Mouse (Mus musculus) heart, postnatal 0 days (tissue): ENCODE results near the gene Actl11. TPM values are rescaled to one million over a fixed set of nuclear protein-coding genes. Genes with fewer than 3 reads are reported as not detected.

Experiments used
- ATAC-seq: fragments of 200-750 bp; cut with Nextera tagmentation; 2 replicates; pipeline ENCODE4 v1.8.0; 2017; ENCODE audit warnings: low read depth, moderate number of reproducible peaks, moderate library complexity; ENCODE audit not compliant: insufficient read depth
- DNase-seq: peaks from one replicate; pipeline ENCODE4 v3.0.0-alpha.2; 2016; ENCODE audit warnings: low spot score
- H3K27ac ChIP-seq: fragments of 300-500 bp; sonication (generic); 2 replicates; pipeline ENCODE4 v1.5.1; 2014; ENCODE audit warnings: low read depth, mild to moderate bottlenecking
- H3K27me3 ChIP-seq: fragments of 300-500 bp; sonication (generic); 2 replicates; pipeline ENCODE4 v1.6.1; 2014; ENCODE audit warnings: low read length, mixed read lengths; ENCODE audit not compliant: control insufficient read depth, insufficient read depth
- H3K36me3 ChIP-seq: fragments of 300-500 bp; sonication (generic); replicated peaks from 2 replicates; pipeline ENCODE4 v1.6.1; 2014; ENCODE audit warnings: low read length, mixed read lengths; ENCODE audit not compliant: control insufficient read depth, insufficient read depth
- H3K4me1 ChIP-seq: fragments of 300-500 bp; sonication (generic); 2 replicates; pipeline ENCODE4 v1.6.1; 2014; ENCODE audit warnings: antibody characterized with exemption; ENCODE audit not compliant: control insufficient read depth, insufficient read depth
- H3K4me2 ChIP-seq: fragments of 300-500 bp; sonication (generic); 2 replicates; pipeline ENCODE4 v1.6.1; 2014; ENCODE audit warnings: low read depth, mild to moderate bottlenecking, low read length, moderate library complexity
- H3K4me3 ChIP-seq: fragments of 300-500 bp; sonication (generic); 2 replicates; pipeline ENCODE4 v1.5.1; 2014; ENCODE audit warnings: low read depth, low read length
- H3K9ac ChIP-seq: fragments of 300-500 bp; sonication (generic); replicated peaks from 2 replicates; pipeline ENCODE4 v1.6.1; 2014; ENCODE audit warnings: low read depth, low read length, mixed read lengths
- H3K9me3 ChIP-seq: fragments of 300-500 bp; sonication (generic); replicated peaks from 2 replicates; pipeline ENCODE4 v1.6.1; 2016; ENCODE audit warnings: low read length; ENCODE audit not compliant: control insufficient read depth
- CTCF ChIP-seq: IDR thresholded peaks from 2 replicates; pipeline ENCODE4 v1.5.1; 2016; ENCODE audit warnings: antibody characterized with exemption, control low read depth, low read depth
- EP300 ChIP-seq: IDR thresholded peaks from 2 replicates; pipeline ENCODE4 v1.6.1; 2016; ENCODE audit warnings: antibody characterized with exemption, low read depth
- whole genome bisulfite sequencing: fragments of 180-500 bp; shearing (Covaris S2); extraction: QIAGEN DNeasy Blood & Tissue Kit; methylation state at CpG from one replicate; pipeline ENCODE4 v1.1.7; 2014; 5-methylcytosine and 5-hydroxymethylcytosine counted together
- polyA plus RNA-seq: library from polyadenylated mRNA; unstranded; fragments of >200 nt; fragmentation: Nextera tagmentation; extraction: Ambion mirVana; gene quantifications from 2 replicates; pipeline ENCODE4 v1.2.1, GENCODE M21; 2015
- total RNA-seq: library from RNA; depleted of rRNA; stranded (reverse); fragments of >200 nt; gene quantifications from 2 replicates; pipeline ENCODE4 v1.2.3, GENCODE M21; 2014; ENCODE audit warnings: low replicate concordance

The Actl11 gene
- total and polyA plus RNA-seq, 2 experiments from 2014 or later: not detected

GRCm38 (mm10) chr9:107955613-107956289 is 27.5 kb downstream of the Actl11 start:
- no peak for ATAC-seq
- H3K27me3 ChIP-seq: no peaks in the 10 kb centered on the region
- H3K27ac ChIP-seq: no peak overlapping the region
- no peak overlapping the region for H3K4me2 ChIP-seq
- TF ChIP-seq CTCF (no peak), EP300 (no peak)
- H3K4me3 ChIP-seq: no peak overlapping the region
- H3K9ac ChIP-seq: no peak overlapping the region
- peaks cover 10% of the 10 kb centered on the region for H3K36me3 ChIP-seq
- WGBS: 63% methylated on average over 6 of the region's 6 CpGs
- H3K9me3 ChIP-seq: no peaks in the 10 kb centered on the region
- no peaks in the 10 kb centered on the region for H3K4me1 ChIP-seq
- no peak for DNase-seq

- Histone ChIP-seq H3K27ac (no peak overlapping the region), H3K4me3 (no peak overlapping the region), H3K9me3 (no peaks in the 10 kb centered on the region), H3K4me1 (no peaks in the 10 kb centered on the region), H3K9ac (no peak overlapping the region), H3K36me3 (peaks cover 10% of the 10 kb centered on the region), H3K27me3 (no peaks in the 10 kb centered on the region), H3K4me2 (no peak overlapping the region)
- WGBS: 59% methylated on average over 6 of the region's 6 CpGs
- no peak for TF ChIP-seq CTCF
- TF ChIP-seq EP300: no peak
- no peak for ATAC-seq
- DNase-seq: no peak
Observed at GRCm38 (mm10) chr9:107957141-107957540, 28.9 kb downstream of the Actl11 start.

- peaks cover 10% of the 10 kb centered on the region for H3K36me3 ChIP-seq
- H3K4me3 ChIP-seq: no peak overlapping the region
- H3K4me2 ChIP-seq: no peak overlapping the region
- H3K4me1 ChIP-seq: no peaks in the 10 kb centered on the region; the same call in 1 of the 2 replicates
- H3K9me3 ChIP-seq: no peaks in the 10 kb centered on the region
- no peak for DNase-seq
- H3K9ac ChIP-seq: no peak overlapping the region
- H3K27me3 ChIP-seq: no peaks in the 10 kb centered on the region
- TF ChIP-seq EP300 (no peak), CTCF (no peak)
- H3K27ac ChIP-seq: no peak overlapping the region
- WGBS: 85% methylated on average over 6 of the region's 6 CpGs
- no peak for ATAC-seq
Observed at GRCm38 (mm10) chr9:107959896-107960295, 31.6 kb downstream of the Actl11 start.

GRCm38 (mm10) chr9:107960928-107961327 is 32.7 kb downstream of the Actl11 start:
- TF ChIP-seq CTCF (peak; percentile 30; the same call in 1 of the 2 replicates), EP300 (no peak)
- DNase-seq (no peak), ATAC-seq (no peak)
- Histone ChIP-seq H3K4me1 (no peaks in the 10 kb centered on the region; the same call in 1 of the 2 replicates), H3K9me3 (no peaks in the 10 kb centered on the region), H3K4me3 (no peak overlapping the region), H3K27me3 (no peaks in the 10 kb centered on the region), H3K36me3 (peaks cover 10% of the 10 kb centered on the region), H3K4me2 (no peak overlapping the region), H3K9ac (no peak overlapping the region), H3K27ac (no peak overlapping the region)
- WGBS: 76% methylated on average over 4 of the region's 4 CpGs

GRCm38 (mm10) chr9:107961351-107961762 is 33.1 kb downstream of the Actl11 start:
- no peak for ATAC-seq
- WGBS: 90% methylated on average over 10 of the region's 10 CpGs

More at GRCm38 (mm10) chr9:107961351-107961762, 33.1 kb downstream of the Actl11 start:
- Histone ChIP-seq H3K27ac (no peak overlapping the region), H3K9ac (no peak overlapping the region), H3K9me3 (no peaks in the 10 kb centered on the region), H3K4me2 (no peak overlapping the region), H3K36me3 (peaks cover 10% of the 10 kb centered on the region), H3K27me3 (no peaks in the 10 kb centered on the region), H3K4me1 (no peaks in the 10 kb centered on the region; the same call in 1 of the 2 replicates), H3K4me3 (no peak overlapping the region)
- no peak for DNase-seq
- TF ChIP-seq CTCF (no peak), EP300 (no peak)
